Mouse (Mus musculus) inflammation-experienced regulatory T-cells, adult 6 months (primary cell): ENCODE data around the gene Dnajc19. TPM values are rescaled to one million over a fixed set of nuclear protein-coding genes. Genes with fewer than 3 reads are reported as not detected.
"Not testable (repeated sequence)": the region's sequence is repeated elsewhere in the genome, so short reads cannot be mapped to it uniquely, and the experiment has no call there.

Experiments used
- ATAC-seq: one replicate; pipeline ENCODE4 v1.8.0; 2017
- polyA plus RNA-seq, 3 experiments: library from polyadenylated mRNA; unstranded; fragments of 100-300 nt; shearing (Covaris generic); gene quantifications; one replicate each; pipeline ENCODE4 v1.2.1; 2017

Gene Dnajc19
- polyA plus RNA-seq = 100 to 1,000 TPM; 126 to 168 (median 147) TPM

- ATAC-seq = peak; percentile 90
Measured at GRCm38 (mm10) chr3:34080900-34081662, at the start of gene Dnajc19. Gene Dnajc19 (minus strand): TSS chr3:34081321.

GRCm38 (mm10) chr3:34129957-34130356 lies 48.8 kb upstream of the Dnajc19 start:
- ATAC-seq = no peak

GRCm38 (mm10) chr3:34121311-34121710 lies 40.2 kb upstream of the Dnajc19 start:
- no peak for ATAC-seq

GRCm38 (mm10) chr3:34120791-34121190 lies 39.7 kb upstream of the Dnajc19 start:
- no peak for ATAC-seq

GRCm38 (mm10) chr3:34119869-34120268 lies 38.7 kb upstream of the Dnajc19 start:
- no peak for ATAC-seq

GRCm38 (mm10) chr3:34115806-34116205 lies 34.7 kb upstream of the Dnajc19 start:
- no peak for ATAC-seq

GRCm38 (mm10) chr3:34111941-34112685 lies 31.0 kb upstream of the Dnajc19 start:
- ATAC-seq = no peak

GRCm38 (mm10) chr3:34107631-34108030 lies 26.5 kb upstream of the Dnajc19 start:
- no peak for ATAC-seq

GRCm38 (mm10) chr3:34106421-34106820 lies 25.3 kb upstream of the Dnajc19 start:
- no peak for ATAC-seq

GRCm38 (mm10) chr3:34103902-34104672 lies 23.0 kb upstream of the Dnajc19 start:
- ATAC-seq = no peak

- no peak for ATAC-seq
Measured at GRCm38 (mm10) chr3:34102891-34103290, 21.8 kb upstream of the Dnajc19 start.

GRCm38 (mm10) chr3:34083655-34084054 lies 2.5 kb upstream of the Dnajc19 start:
- no peak for ATAC-seq

- no peak for ATAC-seq
Measured at GRCm38 (mm10) chr3:34081929-34082328, 808 bp upstream of the Dnajc19 start.

- no peak for ATAC-seq
Measured at GRCm38 (mm10) chr3:34076058-34076759, 4.9 kb downstream of the Dnajc19 start.

- ATAC-seq = no peak
Measured at GRCm38 (mm10) chr3:34072726-34073125, 8.4 kb downstream of the Dnajc19 start.

GRCm38 (mm10) chr3:34068943-34069342 lies 12.2 kb downstream of the Dnajc19 start:
- ATAC-seq = not testable (repeated sequence)

GRCm38 (mm10) chr3:34062352-34062751 lies 18.8 kb downstream of the Dnajc19 start:
- no peak for ATAC-seq

- ATAC-seq = no peak
Measured at GRCm38 (mm10) chr3:34041990-34042389, 39.1 kb downstream of the Dnajc19 start.

GRCm38 (mm10) chr3:34035706-34036105 lies 45.4 kb downstream of the Dnajc19 start:
- no peak for ATAC-seq

- no peak for ATAC-seq
Measured at GRCm38 (mm10) chr3:34034803-34035202, 46.3 kb downstream of the Dnajc19 start.

GRCm38 (mm10) chr3:34033720-34034364 lies 47.3 kb downstream of the Dnajc19 start:
- peak; percentile 66 for ATAC-seq

GRCm38 (mm10) chr3:34030601-34031000 lies 50.5 kb downstream of the Dnajc19 start:
- ATAC-seq = no peak
